Mouse (Mus musculus) liver, adult 2 months (tissue): ENCODE measurements around the gene Myh10. TPM values are rescaled to one million over a fixed set of nuclear protein-coding genes. Genes with fewer than 3 reads are reported as not detected.
A peak's percentile ranks its signal among the peaks of the same experiment; 100 is the strongest.

Source experiments
- DNase-seq: peaks from one replicate; pipeline ENCODE4 v3.0.0-alpha.2; 2011; ENCODE audit warnings: low read depth, low spot score; ENCODE audit errors: extremely low read depth
- H3K27ac ChIP-seq: fragments of 200-500 bp; replicated peaks from 2 replicates; pipeline ENCODE4 v1.5.1; 2012; ENCODE audit warnings: low read depth, mild to moderate bottlenecking, control low read depth, inconsistent platforms, low read length; ENCODE audit not compliant: insufficient read depth
- H3K27me3 ChIP-seq: fragments of 200-500 bp; 2 replicates; pipeline ENCODE4 v1.6.1; 2012; ENCODE audit warnings: mild to moderate bottlenecking, moderate library complexity, low read length, inconsistent platforms; ENCODE audit not compliant: control insufficient read depth, insufficient read depth
- H3K36me3 ChIP-seq: fragments of 200-500 bp; 2 replicates; pipeline ENCODE4 v1.6.1; 2012; ENCODE audit warnings: low read length, inconsistent platforms; ENCODE audit not compliant: control insufficient read depth, insufficient read depth
- H3K4me1 ChIP-seq: fragments of 200-500 bp; 2 replicates; pipeline ENCODE4 v1.6.1; 2011; ENCODE audit warnings: low read length; ENCODE audit not compliant: control insufficient read depth, insufficient read depth
- H3K4me3 ChIP-seq: fragments of 200-500 bp; 2 replicates; pipeline ENCODE4 v1.5.1; 2011; ENCODE audit warnings: low read depth, mild to moderate bottlenecking, control low read depth, low read length, moderate library complexity; ENCODE audit not compliant: insufficient read depth
- H3K79me2 ChIP-seq: fragments of 200-500 bp; 2 replicates; pipeline ENCODE4 v1.6.1; 2012; ENCODE audit warnings: inconsistent platforms, mild to moderate bottlenecking, low read length, moderate library complexity; ENCODE audit not compliant: control insufficient read depth, insufficient read depth
- H3K9ac ChIP-seq: fragments of 200-500 bp; 2 replicates; pipeline ENCODE4 v1.6.1; 2012; ENCODE audit warnings: low read depth, mild to moderate bottlenecking, control low read depth, inconsistent platforms, low read length
- CTCF ChIP-seq: fragments of 200-500 bp; IDR thresholded peaks from 2 replicates; pipeline ENCODE4 v1.5.1; 2011; ENCODE audit warnings: low read depth, low read length, control low read depth
- POLR2A ChIP-seq: fragments of 200-500 bp; IDR thresholded peaks from 2 replicates; pipeline ENCODE4 v1.6.1; 2011; ENCODE audit warnings: low read length, control low read depth; ENCODE audit not compliant: insufficient read depth; ENCODE audit errors: extremely low read depth
- WGBS: fragments of 180-500 bp; shearing (Covaris S2); methylation state at CpG from one replicate; pipeline ENCODE4 v1.1.7; 2018; 5-methylcytosine and 5-hydroxymethylcytosine counted together
- polyA plus RNA-seq: library from polyadenylated mRNA; depleted of rRNA; stranded (reverse); fragments of >200 nt; gene quantifications from 2 replicates; pipeline ENCODE4 v1.2.3, GENCODE M21; 2012
- total RNA-seq: library from RNA; depleted of rRNA; stranded (reverse); fragments of >200 nt; gene quantifications from 2 replicates; pipeline ENCODE4 v1.2.3, GENCODE M21; 2014

Myh10 gene
- total and polyA plus RNA-seq, 2 experiments = 4.4 to 7.5 TPM

DNA sequence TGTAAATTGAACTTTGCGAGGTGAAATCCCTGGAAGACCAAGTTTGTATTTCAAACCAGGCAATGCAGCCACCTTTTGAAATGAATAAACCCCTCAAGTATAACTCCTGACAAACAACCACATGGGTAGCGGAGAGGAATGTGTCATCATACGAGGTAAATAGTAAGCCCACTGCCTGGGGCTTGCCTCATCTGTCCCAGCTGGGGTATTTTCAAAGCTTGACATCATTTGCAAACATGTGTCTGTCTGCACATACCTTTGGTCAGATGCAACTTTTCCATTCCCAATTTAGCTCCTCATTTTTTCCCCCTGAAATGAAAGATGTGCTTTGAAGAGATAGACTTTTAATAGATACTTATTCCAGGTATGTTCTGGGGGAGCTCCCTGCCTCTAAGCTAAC is 16.7 kb upstream of the Myh10 start:
- Histone ChIP-seq H3K27ac (no peak overlapping the region), H3K36me3 (no peaks in the 10 kb centered on the region), H3K4me1 (no peaks in the 10 kb centered on the region), H3K79me2 (no peaks in the 10 kb centered on the region), H3K4me3 (no peak overlapping the region), H3K9ac (no peak overlapping the region), H3K27me3 (no peaks in the 10 kb centered on the region)
- TF ChIP-seq CTCF (no peak), POLR2A (no peak)
- no peak for DNase-seq
- 80% methylated on average over 3 of the region's 3 CpGs for WGBS

- Histone ChIP-seq H3K9ac (no peak overlapping the region), H3K36me3 (no peaks in the 10 kb centered on the region), H3K4me1 (no peaks in the 10 kb centered on the region), H3K79me2 (no peaks in the 10 kb centered on the region), H3K4me3 (no peak overlapping the region), H3K27me3 (no peaks in the 10 kb centered on the region), H3K27ac (no peak overlapping the region)
- DNase-seq = no peak
- 54% methylated on average over 3 of the region's 3 CpGs for WGBS
- TF ChIP-seq CTCF = no peak
- TF ChIP-seq POLR2A = no peak
These were observed 16.1 kb upstream of the Myh10 start for GRCm38 (mm10) chr11:68675274-68675673.

DNA sequence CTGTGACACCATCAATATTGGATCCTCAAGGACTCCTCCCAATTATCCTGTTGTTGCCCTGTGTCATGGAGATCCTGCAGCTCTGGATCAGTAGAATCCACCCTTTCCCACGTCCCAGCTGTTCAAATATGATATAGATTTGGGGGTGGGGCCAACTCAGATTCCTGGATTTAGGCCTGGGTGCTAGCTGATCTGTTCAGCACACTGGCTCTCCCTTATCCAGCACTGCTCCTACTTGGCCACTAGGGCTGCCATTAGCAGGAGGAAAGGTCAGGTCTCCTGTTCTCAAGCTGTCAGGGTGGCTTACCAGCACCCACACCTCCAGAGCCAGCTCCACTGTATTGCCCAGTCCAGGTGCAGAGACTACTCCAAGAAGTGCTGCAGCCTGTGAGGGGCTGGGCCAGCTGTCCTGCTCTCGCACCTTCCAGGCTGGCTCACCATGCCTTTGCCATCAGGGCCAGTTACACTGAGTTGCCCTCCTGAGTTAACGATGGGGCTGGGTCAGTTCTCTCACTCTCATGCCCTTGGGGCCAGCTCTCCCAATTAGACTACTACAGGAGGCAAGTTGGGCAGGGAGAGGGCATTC is 10.0 kb upstream of the Myh10 start:
- H3K79me2 ChIP-seq = no peaks in the 10 kb centered on the region
- no peaks in the 10 kb centered on the region for H3K36me3 ChIP-seq
- 77% methylated on average over 3 of the region's 3 CpGs for WGBS
- no peak overlapping the region for H3K27ac ChIP-seq
- no peak overlapping the region for H3K4me3 ChIP-seq
- TF ChIP-seq POLR2A = no peak
- peak; percentile 17; the same call in 1 of the 2 replicates for TF ChIP-seq CTCF
- no peak overlapping the region for H3K9ac ChIP-seq
- H3K27me3 ChIP-seq = no peaks in the 10 kb centered on the region
- DNase-seq = no peak
- H3K4me1 ChIP-seq = no peaks in the 10 kb centered on the region

DNA sequence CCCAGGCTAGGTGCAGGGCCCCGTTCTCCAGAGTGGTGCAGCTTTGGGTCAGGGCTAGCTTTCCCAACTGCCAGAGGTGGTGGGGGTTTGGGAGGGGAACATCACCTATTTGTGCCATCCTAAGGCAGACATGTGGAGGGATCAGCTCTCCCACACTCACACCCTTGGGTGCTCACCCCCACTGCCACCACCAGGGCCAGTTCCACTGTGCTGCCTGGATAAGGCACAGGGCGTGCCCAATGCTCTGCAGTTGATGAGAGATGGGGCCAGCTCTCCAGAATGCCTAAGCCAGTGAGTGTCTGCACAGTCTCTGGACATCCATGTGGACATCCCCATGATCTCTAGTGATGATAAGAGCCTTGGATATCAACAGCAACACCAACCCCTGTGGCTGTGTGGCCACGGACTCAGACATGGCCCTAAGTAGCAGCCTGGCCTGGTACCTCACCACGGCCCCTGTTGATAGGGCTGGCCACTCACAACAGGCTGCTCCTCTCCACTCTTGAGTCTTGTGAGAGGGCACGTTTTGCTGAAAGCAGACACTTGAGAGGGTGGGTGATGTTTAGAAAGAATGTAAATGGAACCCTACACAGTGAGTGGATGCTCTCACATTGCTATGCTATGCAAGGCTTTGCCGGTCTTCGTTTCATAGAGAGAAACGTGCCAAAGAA is 9.1 kb upstream of the Myh10 start:
- no peak overlapping the region for H3K27ac ChIP-seq
- H3K4me1 ChIP-seq = no peaks in the 10 kb centered on the region
- WGBS = 89% methylated on average over 8 of the region's 8 CpGs
- no peak overlapping the region for H3K4me3 ChIP-seq
- no peak overlapping the region for H3K9ac ChIP-seq
- H3K79me2 ChIP-seq = no peaks in the 10 kb centered on the region
- DNase-seq = no peak
- H3K27me3 ChIP-seq = no peaks in the 10 kb centered on the region
- no peak for TF ChIP-seq CTCF
- TF ChIP-seq POLR2A = no peak
- no peaks in the 10 kb centered on the region for H3K36me3 ChIP-seq

DNA sequence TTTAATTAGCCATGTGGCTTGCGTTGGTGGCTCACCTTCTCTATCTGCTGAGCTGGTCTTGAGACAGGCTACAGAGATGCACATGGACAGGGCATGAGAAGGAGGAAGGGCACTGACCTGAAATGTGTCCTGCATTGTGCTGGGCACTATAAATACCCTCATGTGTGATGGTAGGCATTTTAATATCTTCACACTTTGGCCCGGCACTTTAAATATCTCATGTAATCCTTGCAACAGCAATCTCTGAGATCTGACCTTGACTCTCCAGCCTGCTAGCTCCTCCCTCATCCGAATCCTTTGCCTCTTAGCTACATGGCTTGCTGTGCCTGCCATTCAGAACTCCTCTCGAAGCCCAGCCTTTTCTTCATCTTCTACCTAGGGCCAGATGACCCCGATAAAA is 5.4 kb upstream of the Myh10 start:
- Histone ChIP-seq H3K4me1 (no peaks in the 10 kb centered on the region), H3K27ac (no peak overlapping the region), H3K4me3 (no peak overlapping the region), H3K27me3 (no peaks in the 10 kb centered on the region), H3K79me2 (no peaks in the 10 kb centered on the region), H3K9ac (no peak overlapping the region), H3K36me3 (no peaks in the 10 kb centered on the region)
- TF ChIP-seq CTCF (no peak), POLR2A (no peak)
- 82% methylated on average over 5 of the region's 5 CpGs for WGBS
- DNase-seq = no peak

DNA sequence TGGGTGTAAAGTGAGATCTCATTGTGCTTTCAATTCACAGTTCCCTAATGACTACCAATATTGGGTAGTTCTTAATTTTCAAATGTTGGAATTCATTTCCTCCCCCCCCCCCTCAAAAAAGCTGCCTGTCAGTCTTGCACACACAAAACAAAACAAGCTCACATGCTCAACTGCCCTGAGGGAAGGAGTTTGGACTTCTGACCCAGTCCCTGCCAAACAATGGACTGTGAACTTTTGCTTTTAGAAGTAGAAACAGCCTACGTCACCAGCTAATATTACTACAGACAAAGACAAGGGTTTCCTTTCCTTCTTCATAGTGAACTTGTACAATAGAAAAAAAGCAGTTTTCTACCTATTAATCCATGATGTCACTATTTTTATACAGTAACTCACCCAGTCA is 2.1 kb upstream of the Myh10 start:
- Histone ChIP-seq H3K27ac (no peak overlapping the region), H3K79me2 (no peaks in the 10 kb centered on the region), H3K4me3 (no peak overlapping the region), H3K36me3 (no peaks in the 10 kb centered on the region), H3K27me3 (no peaks in the 10 kb centered on the region), H3K4me1 (no peaks in the 10 kb centered on the region), H3K9ac (no peak overlapping the region)
- WGBS = 21% methylated on average over 1 of the region's 1 CpGs
- TF ChIP-seq POLR2A (no peak), CTCF (no peak)
- peak; percentile 97 for DNase-seq
